Mouse (Mus musculus) forebrain, embryonic 16.5 days (tissue): Measurements from ENCODE around the gene Fam129a. TPM values are rescaled to one million over a fixed set of nuclear protein-coding genes. Genes with fewer than 3 reads are reported as not detected.

Source experiments
- ATAC-seq: fragments of 200-750 bp; cut with Nextera tagmentation; 2 replicates; pipeline ENCODE4 v1.8.0; 2017; ENCODE audit warnings: mild to moderate bottlenecking, moderate library complexity
- H3K27ac ChIP-seq: fragments of 300-500 bp; sonication (generic); 2 replicates; pipeline ENCODE4 v1.5.1; 2014; ENCODE audit warnings: low read length, control low read depth
- H3K27me3 ChIP-seq: fragments of 300-500 bp; sonication (generic); replicated peaks from 2 replicates; pipeline ENCODE4 v1.6.1; 2014; ENCODE audit warnings: low read length; ENCODE audit not compliant: control insufficient read depth, insufficient read depth
- H3K36me3 ChIP-seq: fragments of 300-500 bp; sonication (generic); 2 replicates; pipeline ENCODE4 v1.6.1; 2014; ENCODE audit not compliant: control insufficient read depth, insufficient read depth
- H3K4me1 ChIP-seq: fragments of 300-500 bp; sonication (generic); replicated peaks from 2 replicates; pipeline ENCODE4 v1.6.1; 2014; ENCODE audit warnings: low read length; ENCODE audit not compliant: control insufficient read depth, insufficient read depth
- H3K4me2 ChIP-seq: fragments of 300-500 bp; sonication (generic); 2 replicates; pipeline ENCODE4 v1.6.1; 2014; ENCODE audit warnings: mild to moderate bottlenecking, low read length, control low read depth
- H3K4me3 ChIP-seq: fragments of 300-500 bp; sonication (generic); replicated peaks from 2 replicates; pipeline ENCODE4 v1.5.1; 2014; ENCODE audit warnings: mild to moderate bottlenecking, low read length, control low read depth
- H3K9ac ChIP-seq: fragments of 300-500 bp; sonication (generic); replicated peaks from 2 replicates; pipeline ENCODE4 v1.6.1; 2014; ENCODE audit warnings: low read depth, low read length, control low read depth
- H3K9me3 ChIP-seq: fragments of 300-500 bp; sonication (generic); 2 replicates; pipeline ENCODE4 v1.6.1; 2016; ENCODE audit warnings: low read length; ENCODE audit not compliant: control insufficient read depth
- WGBS: fragments of 180-500 bp; shearing (Covaris S2); extraction: QIAGEN DNeasy Blood & Tissue Kit; methylation state at CpG from one replicate; pipeline ENCODE4 v1.1.7; 2014; 5-methylcytosine and 5-hydroxymethylcytosine counted together
- polyA plus RNA-seq: library from polyadenylated mRNA; unstranded; fragments of >200 nt; fragmentation: Nextera tagmentation; extraction: Ambion mirVana; gene quantifications from 2 replicates; pipeline ENCODE4 v1.2.1, GENCODE M21; 2015

Gene Fam129a
- polyA plus RNA-seq, 1 experiment from 2014 or later = 0.68 TPM

- WGBS = 51% methylated on average over 8 of the region's 8 CpGs
- Histone ChIP-seq H3K27ac (no peak overlapping the region), H3K9ac (no peak overlapping the region), H3K4me1 (no peaks in the 10 kb centered on the region), H3K27me3 (no peaks in the 10 kb centered on the region), H3K4me3 (no peak overlapping the region), H3K9me3 (no peaks in the 10 kb centered on the region), H3K4me2 (no peak overlapping the region), H3K36me3 (no peaks in the 10 kb centered on the region)
- no peak for ATAC-seq
Measured at GRCm38 (mm10) chr1:151619281-151619711, 48.3 kb downstream of the Fam129a start.

- Histone ChIP-seq H3K4me1 (no peaks in the 10 kb centered on the region), H3K9me3 (no peaks in the 10 kb centered on the region), H3K36me3 (no peaks in the 10 kb centered on the region), H3K4me3 (no peak overlapping the region), H3K4me2 (no peak overlapping the region), H3K27me3 (no peaks in the 10 kb centered on the region), H3K27ac (no peak overlapping the region), H3K9ac (no peak overlapping the region)
- no peak for ATAC-seq
Measured at GRCm38 (mm10) chr1:151620730-151621129, 49.7 kb downstream of the Fam129a start.

- no peak overlapping the region for H3K9ac ChIP-seq
- H3K4me2 ChIP-seq = no peak overlapping the region
- 82% methylated on average over 3 of the region's 3 CpGs for WGBS
- no peaks in the 10 kb centered on the region for H3K36me3 ChIP-seq
- H3K4me3 ChIP-seq = no peak overlapping the region
- no peak overlapping the region for H3K27ac ChIP-seq
- no peak for ATAC-seq
- H3K9me3 ChIP-seq = no peaks in the 10 kb centered on the region
- H3K27me3 ChIP-seq = no peaks in the 10 kb centered on the region
- peaks cover 6% of the 10 kb centered on the region for H3K4me1 ChIP-seq
Measured at GRCm38 (mm10) chr1:151624442-151625226, 53.6 kb downstream of the Fam129a start.

- Histone ChIP-seq H3K4me3 (no peak overlapping the region), H3K9me3 (no peaks in the 10 kb centered on the region), H3K27me3 (no peaks in the 10 kb centered on the region), H3K4me2 (no peak overlapping the region), H3K9ac (no peak overlapping the region), H3K27ac (no peak overlapping the region), H3K36me3 (no peaks in the 10 kb centered on the region), H3K4me1 (peaks cover 6% of the 10 kb centered on the region)
- ATAC-seq = no peak
- WGBS = 84% methylated on average over 4 of the region's 4 CpGs
Measured at GRCm38 (mm10) chr1:151625260-151625659, 54.3 kb downstream of the Fam129a start.

- Histone ChIP-seq H3K4me2 (no peak overlapping the region), H3K9ac (no peak overlapping the region), H3K4me1 (peaks cover 6% of the 10 kb centered on the region), H3K27ac (no peak overlapping the region), H3K4me3 (no peak overlapping the region), H3K9me3 (no peaks in the 10 kb centered on the region), H3K36me3 (no peaks in the 10 kb centered on the region), H3K27me3 (no peaks in the 10 kb centered on the region)
- 78% methylated on average over 2 of the region's 2 CpGs for WGBS
- no peak for ATAC-seq
Measured at GRCm38 (mm10) chr1:151625690-151626089, 54.7 kb downstream of the Fam129a start.

GRCm38 (mm10) chr1:151626631-151627030, 55.6 kb downstream of the Fam129a start:
- peak; percentile 79 for ATAC-seq
- H3K9me3 ChIP-seq = no peaks in the 10 kb centered on the region
- H3K4me1 ChIP-seq = peaks cover 8% of the 10 kb centered on the region
- no peaks in the 10 kb centered on the region for H3K36me3 ChIP-seq
- H3K27me3 ChIP-seq = no peaks in the 10 kb centered on the region
- no peak overlapping the region for H3K27ac ChIP-seq
- WGBS = 26% methylated on average over 4 of the region's 4 CpGs
- H3K4me2 ChIP-seq = no peak overlapping the region
- H3K9ac ChIP-seq = no peak overlapping the region
- H3K4me3 ChIP-seq = no peak overlapping the region

GRCm38 (mm10) chr1:151627141-151627540, 56.2 kb downstream of the Fam129a start:
- WGBS = 30% methylated on average over 3 of the region's 3 CpGs
- no peak overlapping the region for H3K27ac ChIP-seq
- ATAC-seq = no peak
- peaks cover 11% of the 10 kb centered on the region for H3K4me1 ChIP-seq
- H3K9ac ChIP-seq = no peak overlapping the region
- no peaks in the 10 kb centered on the region for H3K9me3 ChIP-seq
- H3K27me3 ChIP-seq = no peaks in the 10 kb centered on the region
- H3K36me3 ChIP-seq = no peaks in the 10 kb centered on the region
- no peak overlapping the region for H3K4me3 ChIP-seq
- H3K4me2 ChIP-seq = no peak overlapping the region

- Histone ChIP-seq H3K36me3 (no peaks in the 10 kb centered on the region), H3K4me3 (no peak overlapping the region), H3K4me2 (no peak overlapping the region), H3K27me3 (no peaks in the 10 kb centered on the region), H3K9me3 (no peaks in the 10 kb centered on the region), H3K9ac (no peak overlapping the region), H3K4me1 (peaks cover 11% of the 10 kb centered on the region), H3K27ac (no peak overlapping the region)
- no peak; the same call in 1 of the 2 replicates for ATAC-seq
- 49% methylated on average over 7 of the region's 7 CpGs for WGBS
Measured at GRCm38 (mm10) chr1:151629591-151630250, 58.7 kb downstream of the Fam129a start.

GRCm38 (mm10) chr1:151630251-151630628, 59.3 kb downstream of the Fam129a start:
- Histone ChIP-seq H3K4me3 (no peak overlapping the region), H3K9ac (no peak overlapping the region), H3K9me3 (no peaks in the 10 kb centered on the region), H3K27me3 (no peaks in the 10 kb centered on the region), H3K27ac (no peak overlapping the region), H3K4me2 (no peak overlapping the region), H3K4me1 (peaks cover 11% of the 10 kb centered on the region), H3K36me3 (no peaks in the 10 kb centered on the region)
- no peak for ATAC-seq
- WGBS = 60% methylated on average over 2 of the region's 2 CpGs
